Comparison of ENCODE assay signal across 26 mouse cellular contexts in genomic region chr16:37455971-37456370, GRCm38 (mm10).
"Had no signal": no experiment of that assay in that cellular context is flagged by ENCODE, and none has a peak within 500 bp of the region (broad histone marks: within the 10 kb centered on the region; RNA-seq: fewer than 3 reads in every experiment).

No protein-coding gene starts in this region.

- H3K36me3 ChIP-seq: heart, embryonic 13.5 days; heart, embryonic 15.5 days; hindbrain, embryonic 13.5 days; hindbrain, embryonic 15.5 days; intestine, embryonic 15.5 days; limb, embryonic 10.5 days; limb, embryonic 12.5 days; liver, embryonic 13.5 days had no signal

- H3K9ac ChIP-seq: heart, embryonic 13.5 days; heart, embryonic 15.5 days; hindbrain, embryonic 13.5 days; hindbrain, embryonic 15.5 days; intestine, embryonic 15.5 days; limb, embryonic 12.5 days; liver, embryonic 13.5 days had no signal

- H3K4me2 ChIP-seq: heart, embryonic 11.5 days; heart, embryonic 13.5 days; heart, embryonic 15.5 days; hindbrain, embryonic 13.5 days; hindbrain, embryonic 15.5 days; intestine, embryonic 15.5 days; limb, embryonic 12.5 days; liver, embryonic 11.5 days; liver, embryonic 13.5 days had no signal

- H3K4me3 ChIP-seq: heart, adult 2 months; heart, embryonic 13.5 days; heart, embryonic 15.5 days; hindbrain, embryonic 13.5 days; hindbrain, embryonic 15.5 days; intestine, embryonic 15.5 days; layer of hippocampus, adult 2 months; left cerebral cortex, adult 2 months; limb, embryonic 10.5 days; limb, embryonic 12.5 days; liver, embryonic 13.5 days had no signal

- H3K27ac ChIP-seq: heart, adult 2 months; heart, embryonic 13.5 days; heart, embryonic 15.5 days; hindbrain, embryonic 15.5 days; intestine, embryonic 15.5 days; layer of hippocampus, adult 2 months; left cerebral cortex, adult 2 months; limb, embryonic 10.5 days; limb, embryonic 12.5 days; liver, embryonic 13.5 days had no signal

- H3K9me3 ChIP-seq: heart, embryonic 13.5 days; heart, embryonic 15.5 days; hindbrain, embryonic 13.5 days; hindbrain, embryonic 15.5 days; intestine, embryonic 15.5 days; limb, embryonic 10.5 days; limb, embryonic 12.5 days; liver, embryonic 13.5 days had no signal

- ATAC-seq: inflammation-experienced regulatory T-cells, adult 6 months; intestine, embryonic 15.5 days; intestine, postnatal 0 days had no signal

- DNase-seq: gastrocnemius, postnatal 14 days; gastrocnemius, postnatal 36 days; heart, adult 11 months; heart, adult 2 months; heart, postnatal 14 days; heart, postnatal 36 days; kidney, adult 18-20 months; kidney, adult 8-10 months; kidney, postnatal 10 days; kidney, postnatal 25 days; kidney, postnatal 4 days; liver; liver, embryonic 13.5 days had no signal

- H3K27me3 ChIP-seq: heart, embryonic 13.5 days; heart, embryonic 15.5 days; hindbrain, embryonic 13.5 days; hindbrain, embryonic 15.5 days; intestine, embryonic 15.5 days; limb, embryonic 12.5 days; liver, embryonic 13.5 days had no signal

- H3K4me1 ChIP-seq: heart, embryonic 13.5 days; heart, embryonic 15.5 days; hindbrain, embryonic 15.5 days; intestine, embryonic 15.5 days; limb, embryonic 10.5 days; limb, embryonic 12.5 days; liver, embryonic 13.5 days had no signal
